Mouse (Mus musculus): Measurements from ENCODE around the gene Tcte2. TPM values are rescaled to one million over a fixed set of nuclear protein-coding genes. Genes with fewer than 3 reads are reported as not detected.
"Not testable (repeated sequence)": the region's sequence is repeated elsewhere in the genome, so short reads cannot be mapped to it uniquely, and the experiment has no call there.

Gene Tcte2
- polyA plus RNA-seq, 1 experiment, result 15.3 TPM

GRCm38 (mm10) chr17:13681126-13681525, 80.5 kb downstream of the Tcte2 start:
- DNase-seq (ENCODE audit: low read depth), result peak; percentile 92
- TF ChIP-seq CTCF (IDR thresholded peaks at IDR 0.05; ENCODE audit: borderline replicate concordance, extremely low read depth, insufficient read depth, insufficient read length), result no peak
- no peak for TF ChIP-seq POLR2A (IDR thresholded peaks at IDR 0.05; ENCODE audit: borderline replicate concordance, extremely low read depth, insufficient read depth, insufficient read length, poor library complexity, severe bottlenecking)

GRCm38 (mm10) chr17:13680318-13680717, 81.3 kb downstream of the Tcte2 start:
- no peak for TF ChIP-seq CTCF (IDR thresholded peaks at IDR 0.05; ENCODE audit: borderline replicate concordance, extremely low read depth, insufficient read depth, insufficient read length)
- no peak for TF ChIP-seq POLR2A (IDR thresholded peaks at IDR 0.05; ENCODE audit: borderline replicate concordance, extremely low read depth, insufficient read depth, insufficient read length, poor library complexity, severe bottlenecking)
- no peak for DNase-seq (ENCODE audit: low read depth)

- TF ChIP-seq POLR2A (IDR thresholded peaks at IDR 0.05; ENCODE audit: borderline replicate concordance, extremely low read depth, insufficient read depth, insufficient read length, poor library complexity, severe bottlenecking) (no peak), CTCF (IDR thresholded peaks at IDR 0.05; ENCODE audit: borderline replicate concordance, extremely low read depth, insufficient read depth, insufficient read length) (no peak)
- DNase-seq (ENCODE audit: low read depth), result no peak
Observed at GRCm38 (mm10) chr17:13679725-13680124, 81.9 kb downstream of the Tcte2 start.

GRCm38 (mm10) chr17:13677225-13678148, 84.1 kb downstream of the Tcte2 start:
- peak; percentile 74 for DNase-seq (ENCODE audit: low read depth)
- no peak for TF ChIP-seq CTCF (IDR thresholded peaks at IDR 0.05; ENCODE audit: borderline replicate concordance, extremely low read depth, insufficient read depth, insufficient read length)
- no peak for TF ChIP-seq POLR2A (IDR thresholded peaks at IDR 0.05; ENCODE audit: borderline replicate concordance, extremely low read depth, insufficient read depth, insufficient read length, poor library complexity, severe bottlenecking)

- DNase-seq (ENCODE audit: low read depth), result not testable (repeated sequence)
Observed at GRCm38 (mm10) chr17:13676099-13676498, 85.5 kb downstream of the Tcte2 start.

GRCm38 (mm10) chr17:13675630-13676029, 86.0 kb downstream of the Tcte2 start:
- no peak for DNase-seq (ENCODE audit: low read depth)
- TF ChIP-seq CTCF (IDR thresholded peaks at IDR 0.05; ENCODE audit: borderline replicate concordance, extremely low read depth, insufficient read depth, insufficient read length), result no peak
- TF ChIP-seq POLR2A (IDR thresholded peaks at IDR 0.05; ENCODE audit: borderline replicate concordance, extremely low read depth, insufficient read depth, insufficient read length, poor library complexity, severe bottlenecking), result no peak

GRCm38 (mm10) chr17:13674695-13675306, 86.8 kb downstream of the Tcte2 start:
- no peak for DNase-seq (ENCODE audit: low read depth)
- TF ChIP-seq CTCF (IDR thresholded peaks at IDR 0.05; ENCODE audit: borderline replicate concordance, extremely low read depth, insufficient read depth, insufficient read length) (no peak), POLR2A (IDR thresholded peaks at IDR 0.05; ENCODE audit: borderline replicate concordance, extremely low read depth, insufficient read depth, insufficient read length, poor library complexity, severe bottlenecking) (no peak)

- no peak for DNase-seq (ENCODE audit: low read depth)
- TF ChIP-seq POLR2A (IDR thresholded peaks at IDR 0.05; ENCODE audit: borderline replicate concordance, extremely low read depth, insufficient read depth, insufficient read length, poor library complexity, severe bottlenecking) (no peak), CTCF (IDR thresholded peaks at IDR 0.05; ENCODE audit: borderline replicate concordance, extremely low read depth, insufficient read depth, insufficient read length) (no peak)
Observed at GRCm38 (mm10) chr17:13671732-13672131, 89.9 kb downstream of the Tcte2 start.

- no peak for DNase-seq (ENCODE audit: low read depth)
- TF ChIP-seq POLR2A (IDR thresholded peaks at IDR 0.05; ENCODE audit: borderline replicate concordance, extremely low read depth, insufficient read depth, insufficient read length, poor library complexity, severe bottlenecking) (no peak), CTCF (IDR thresholded peaks at IDR 0.05; ENCODE audit: borderline replicate concordance, extremely low read depth, insufficient read depth, insufficient read length) (no peak)
Observed at GRCm38 (mm10) chr17:13670227-13670626, 91.4 kb downstream of the Tcte2 start.

GRCm38 (mm10) chr17:13669206-13669605, 92.4 kb downstream of the Tcte2 start:
- DNase-seq (ENCODE audit: low read depth), result peak; percentile 91
- TF ChIP-seq POLR2A (IDR thresholded peaks at IDR 0.05; ENCODE audit: borderline replicate concordance, extremely low read depth, insufficient read depth, insufficient read length, poor library complexity, severe bottlenecking) (no peak), CTCF (IDR thresholded peaks at IDR 0.05; ENCODE audit: borderline replicate concordance, extremely low read depth, insufficient read depth, insufficient read length) (no peak)

GRCm38 (mm10) chr17:13668052-13669015, 93.3 kb downstream of the Tcte2 start:
- DNase-seq (ENCODE audit: low read depth), result peak; percentile 97
- TF ChIP-seq POLR2A (IDR thresholded peaks at IDR 0.05; ENCODE audit: borderline replicate concordance, extremely low read depth, insufficient read depth, insufficient read length, poor library complexity, severe bottlenecking) (no peak), CTCF (IDR thresholded peaks at IDR 0.05; ENCODE audit: borderline replicate concordance, extremely low read depth, insufficient read depth, insufficient read length) (no peak)

Data from brain, embryonic 14.5 days (tissue).